Mouse (Mus musculus) layer of hippocampus, adult 9-11 months (tissue): ENCODE results near the gene Kcnd2.

Experiments
- DNase-seq: peaks from one replicate; pipeline ENCODE4 v3.0.0; 2022

Kcnd2 gene

GRCm38 (mm10) chr6:21424202-21424785 is 209.0 kb downstream of the Kcnd2 start:
- peak; percentile 71 for DNase-seq

- DNase-seq = no peak
Observed at GRCm38 (mm10) chr6:21431120-21431519, 215.8 kb downstream of the Kcnd2 start.

- DNase-seq = no peak
Observed at GRCm38 (mm10) chr6:21464719-21465118, 249.4 kb downstream of the Kcnd2 start.

- DNase-seq = no peak
Observed at GRCm38 (mm10) chr6:21471891-21472544, 256.7 kb downstream of the Kcnd2 start.

- no peak for DNase-seq
Observed at GRCm38 (mm10) chr6:21482714-21483113, 267.4 kb downstream of the Kcnd2 start.

- DNase-seq = no peak
Observed at GRCm38 (mm10) chr6:21488536-21488935, 273.2 kb downstream of the Kcnd2 start.

- DNase-seq = no peak
Observed at GRCm38 (mm10) chr6:21502921-21503320, 287.6 kb downstream of the Kcnd2 start.

GRCm38 (mm10) chr6:21510621-21511239 is 295.4 kb downstream of the Kcnd2 start:
- no peak for DNase-seq

GRCm38 (mm10) chr6:21520351-21520750 is 305.0 kb downstream of the Kcnd2 start:
- no peak for DNase-seq

- DNase-seq = no peak
Observed at GRCm38 (mm10) chr6:21527489-21528074, 312.3 kb downstream of the Kcnd2 start.

- DNase-seq = no peak
Observed at GRCm38 (mm10) chr6:21534009-21534408, 318.7 kb downstream of the Kcnd2 start.

GRCm38 (mm10) chr6:21534820-21535219 is 319.5 kb downstream of the Kcnd2 start:
- no peak for DNase-seq

GRCm38 (mm10) chr6:21551501-21551900 is 336.2 kb downstream of the Kcnd2 start:
- DNase-seq = peak; percentile 65

- DNase-seq = no peak
Observed at GRCm38 (mm10) chr6:21570964-21571363, 355.7 kb downstream of the Kcnd2 start.

- no peak for DNase-seq
Observed at GRCm38 (mm10) chr6:21590156-21590555, 374.9 kb downstream of the Kcnd2 start.

- DNase-seq = no peak
Observed at GRCm38 (mm10) chr6:21597424-21597823, 382.1 kb downstream of the Kcnd2 start.

GRCm38 (mm10) chr6:21609381-21610059 is 394.2 kb downstream of the Kcnd2 start:
- DNase-seq = no peak

- no peak for DNase-seq
Observed at GRCm38 (mm10) chr6:21629989-21630388, 414.7 kb downstream of the Kcnd2 start.

- no peak for DNase-seq
Observed at GRCm38 (mm10) chr6:21655681-21656080, 440.4 kb downstream of the Kcnd2 start.

- DNase-seq = no peak
Observed at GRCm38 (mm10) chr6:21664135-21664534, 448.8 kb downstream of the Kcnd2 start.

- DNase-seq = no peak
Observed at GRCm38 (mm10) chr6:21664638-21665037, 449.3 kb downstream of the Kcnd2 start.

- DNase-seq = no peak
Observed at GRCm38 (mm10) chr6:21684252-21684651, 468.9 kb downstream of the Kcnd2 start.

- no peak for DNase-seq
Observed at GRCm38 (mm10) chr6:21686388-21686787, 471.1 kb downstream of the Kcnd2 start.
